Mouse (Mus musculus) left cerebral cortex, adult 9 months (tissue): ENCODE data around the gene Fgfr3.

Experiments used
- DNase-seq, 2 experiments: peaks; one replicate each; pipeline ENCODE4 v3.0.0; 2022; ENCODE audit warnings: low spot score in 2 of 2

Gene Fgfr3

DNA sequence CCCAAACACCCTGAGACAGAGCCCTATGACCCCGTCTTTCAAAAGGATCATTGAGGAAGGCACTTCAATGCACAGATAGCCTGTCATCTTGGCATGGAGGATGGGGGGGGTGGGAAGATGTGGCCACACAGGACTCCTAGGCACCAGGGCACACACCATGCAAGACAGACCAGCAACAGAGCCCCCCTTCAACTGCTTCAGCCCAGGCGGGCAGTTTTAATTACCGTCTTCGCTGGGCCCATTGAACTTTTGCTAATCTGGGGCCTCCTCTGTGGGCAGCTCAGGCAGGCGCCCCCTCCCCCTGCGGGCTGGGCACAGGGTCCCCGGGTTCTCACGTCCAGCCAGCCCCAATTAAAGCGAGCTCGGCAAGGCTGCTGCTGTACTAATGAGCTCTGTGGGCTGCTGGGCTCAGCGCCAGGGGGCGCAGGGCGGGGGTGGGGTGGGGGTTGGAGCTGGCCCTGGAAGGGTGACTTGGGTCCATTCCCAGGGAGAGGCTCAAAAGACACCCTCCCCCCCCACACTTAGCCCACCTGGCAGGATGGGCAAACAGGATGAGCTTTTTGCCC lies 23.4 kb upstream of the Fgfr3 start:
- DNase-seq = peak in 1 of 2 experiments; percentile 42

GRCm38 (mm10) chr5:33698669-33699068 lies 22.8 kb upstream of the Fgfr3 start:
- DNase-seq = no peak

GRCm38 (mm10) chr5:33700010-33700409 lies 21.5 kb upstream of the Fgfr3 start:
- DNase-seq = no peak

GRCm38 (mm10) chr5:33701832-33702231 lies 19.6 kb upstream of the Fgfr3 start:
- no peak for DNase-seq

DNA sequence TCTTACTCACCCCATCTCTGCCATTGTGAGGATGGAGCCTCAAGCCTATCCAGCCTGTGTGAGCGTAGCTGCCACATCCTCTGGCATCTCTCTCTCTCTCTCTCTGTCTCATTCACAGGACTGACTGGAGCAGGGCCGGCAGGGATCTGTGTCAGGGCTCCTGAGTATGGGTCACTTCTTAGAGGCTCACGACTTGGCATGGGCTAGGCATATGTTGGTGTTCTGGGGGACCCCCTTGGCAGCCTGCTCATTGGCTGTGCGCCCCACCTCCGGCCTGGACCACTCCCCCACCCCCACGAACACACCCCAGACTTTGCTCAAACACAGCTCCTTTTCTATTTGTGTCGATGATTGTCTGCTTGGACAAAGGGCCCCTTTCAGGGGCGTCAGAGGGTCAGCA lies 17.5 kb upstream of the Fgfr3 start:
- DNase-seq = no peak

- peak in 1 of 2 experiments; percentile 35 for DNase-seq
Measured at GRCm38 (mm10) chr5:33704945-33705611, 16.4 kb upstream of the Fgfr3 start.

DNA sequence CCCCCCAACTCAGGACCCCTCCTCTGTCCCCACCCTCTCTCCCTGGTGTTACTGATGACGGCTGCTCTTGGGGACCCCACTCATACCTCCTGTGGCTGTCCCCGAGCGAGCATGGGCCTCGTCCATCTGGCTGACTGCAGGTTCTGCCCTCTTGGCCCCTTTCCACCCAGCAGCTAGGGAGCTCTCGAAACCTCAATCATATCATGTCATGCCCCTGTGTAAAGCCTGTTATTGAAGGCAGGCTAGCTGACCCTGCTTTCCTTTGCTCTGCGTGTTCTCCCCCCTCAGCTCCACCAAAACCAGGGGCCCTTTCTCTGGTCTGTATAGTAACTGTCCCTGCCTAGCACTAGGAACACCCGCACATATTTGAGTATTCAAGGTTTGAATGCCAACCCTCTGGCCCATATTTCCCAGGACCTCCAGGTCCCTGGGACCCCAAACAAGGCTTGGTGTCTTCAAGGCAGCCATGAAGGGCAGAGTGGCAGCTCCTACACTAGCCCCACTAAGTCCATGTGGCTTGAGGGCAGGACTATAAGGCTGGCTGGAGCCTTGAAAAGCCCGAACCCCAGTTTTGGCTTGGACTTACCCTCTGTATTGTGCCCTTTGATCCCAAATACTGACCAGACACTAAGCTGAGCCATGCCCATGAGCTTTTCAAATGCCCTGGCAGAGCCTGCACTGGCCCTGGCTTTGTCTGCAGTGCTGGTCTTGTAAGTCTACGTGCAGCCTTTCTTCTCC lies 15.7 kb upstream of the Fgfr3 start:
- DNase-seq = no peak

DNA sequence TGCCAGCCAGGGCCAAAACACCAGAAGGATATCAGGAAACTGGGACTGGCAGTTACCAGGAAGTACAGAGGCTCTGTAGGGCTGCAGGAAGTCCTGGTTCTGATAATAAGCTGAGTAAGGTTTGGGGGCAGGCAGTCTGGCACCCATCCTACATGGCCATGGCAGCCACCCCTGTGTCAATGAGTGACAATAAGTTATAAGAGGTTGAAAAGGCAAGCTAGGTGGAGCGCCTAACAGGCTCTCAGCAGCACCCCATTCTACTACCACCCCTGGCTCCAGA lies 15.2 kb upstream of the Fgfr3 start:
- no peak for DNase-seq

DNA sequence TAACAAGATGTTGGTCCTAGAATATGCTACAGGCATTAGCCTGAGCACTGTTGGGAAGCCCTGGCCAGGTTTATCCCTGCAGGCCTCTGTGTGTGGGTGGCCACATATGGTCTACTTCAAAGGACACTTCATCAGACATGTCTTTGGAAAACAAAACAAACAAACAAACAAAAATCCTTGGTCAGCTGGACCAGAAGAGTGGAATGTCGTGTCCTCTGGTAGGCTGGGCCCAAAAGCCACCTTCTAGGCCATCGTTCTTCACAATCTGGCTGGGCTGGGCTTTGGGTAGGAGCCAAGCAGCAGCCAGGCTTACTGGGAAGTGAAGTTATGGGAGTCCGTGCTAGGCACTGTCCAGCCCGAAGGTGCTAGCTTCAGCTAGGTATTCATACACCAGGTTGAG lies 14.3 kb upstream of the Fgfr3 start:
- no peak for DNase-seq

DNA sequence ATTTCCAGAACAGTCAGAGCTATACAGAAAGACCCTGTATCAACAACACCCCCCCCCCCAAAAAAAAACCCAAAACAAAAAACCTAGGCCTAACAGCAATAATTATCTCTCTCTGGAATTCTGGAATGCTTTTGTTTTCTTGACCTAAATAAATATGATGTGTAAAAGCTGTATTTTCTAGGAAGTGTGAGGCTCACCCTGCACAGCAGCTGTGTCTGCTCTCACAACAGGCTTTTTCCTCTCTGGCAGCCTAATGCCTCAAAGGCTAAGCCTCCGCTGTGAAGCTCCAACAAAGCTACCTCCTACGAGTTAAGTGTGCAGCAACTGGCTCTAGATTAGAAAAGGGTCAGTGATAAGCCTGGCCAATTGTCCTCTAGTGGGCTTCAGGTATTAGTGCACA lies 12.4 kb upstream of the Fgfr3 start:
- no peak for DNase-seq

GRCm38 (mm10) chr5:33712550-33712949 lies 8.9 kb upstream of the Fgfr3 start:
- no peak for DNase-seq

DNA sequence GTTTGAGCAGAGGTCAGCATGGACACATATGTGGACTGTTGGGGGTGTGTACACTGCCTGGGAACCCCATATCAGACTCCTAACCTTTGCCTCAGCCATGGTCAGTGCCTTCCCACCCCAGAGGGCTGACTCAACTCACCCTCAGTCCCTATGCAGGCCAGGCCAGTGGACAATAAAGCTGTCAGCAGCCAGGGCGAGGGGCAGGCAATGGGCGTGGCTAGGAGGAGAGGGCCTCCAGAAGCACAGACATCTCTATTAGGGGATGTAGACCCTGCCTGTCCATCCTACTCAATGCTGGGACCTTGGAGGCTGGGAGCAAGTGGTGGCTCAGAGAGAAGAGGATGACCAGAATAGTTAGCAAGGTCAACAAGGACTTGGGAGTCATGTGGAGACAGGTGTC lies 6.3 kb upstream of the Fgfr3 start:
- no peak for DNase-seq

- no peak for DNase-seq
Measured at GRCm38 (mm10) chr5:33716467-33716866, 5.0 kb upstream of the Fgfr3 start.

DNA sequence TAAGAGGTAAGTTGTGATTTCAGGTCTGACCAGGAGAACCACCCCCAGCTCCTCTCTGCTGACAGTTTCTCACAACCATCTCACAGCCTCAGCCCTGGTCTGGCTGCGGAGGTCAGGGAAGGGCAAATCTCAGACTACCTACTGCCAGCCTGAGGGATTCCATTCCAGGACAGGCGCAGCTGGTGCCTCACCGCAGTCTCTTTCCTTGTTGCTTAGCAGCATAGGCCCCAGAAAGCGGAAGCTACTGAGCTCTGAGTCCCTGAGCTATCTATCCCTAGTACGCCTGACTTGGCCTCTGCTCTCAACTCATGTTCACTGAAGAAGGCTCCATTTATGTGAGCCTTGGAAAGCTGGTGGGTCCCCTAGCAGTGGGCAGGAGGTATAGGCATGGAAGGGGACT lies 3.0 kb upstream of the Fgfr3 start:
- no peak for DNase-seq

DNA sequence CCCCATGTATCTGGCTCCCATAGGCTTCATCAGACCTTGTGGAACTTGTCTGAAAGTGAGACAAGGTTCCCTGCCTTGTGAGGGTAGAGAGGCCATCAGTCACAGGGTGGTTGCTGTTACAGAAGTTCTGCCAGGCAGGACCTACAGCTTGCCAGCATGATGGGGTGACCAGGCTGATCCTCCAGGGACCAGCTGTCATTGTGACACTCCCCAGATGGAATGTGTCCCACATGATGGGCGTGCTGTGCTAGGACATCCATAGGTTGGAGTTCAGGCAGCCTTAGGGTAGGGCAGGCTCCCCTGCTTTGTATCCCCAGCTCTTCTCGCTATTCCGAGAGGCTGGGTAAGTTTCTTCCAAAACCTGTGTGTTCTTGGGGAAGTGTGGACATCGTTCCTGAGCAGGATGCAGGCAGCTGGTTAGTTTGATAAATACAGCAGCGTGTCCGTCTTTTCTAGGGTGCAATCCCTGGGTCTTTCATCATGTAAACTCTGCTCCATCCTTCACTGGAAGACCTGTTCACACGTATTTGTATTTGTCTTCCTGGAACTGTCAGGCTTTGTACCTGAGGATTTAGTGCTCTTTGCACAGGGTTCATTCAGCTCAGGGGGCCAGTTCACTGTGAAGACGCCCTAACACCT lies 503 bp upstream of the Fgfr3 start:
- no peak for DNase-seq

GRCm38 (mm10) chr5:33722266-33723018 lies 968 bp downstream of the Fgfr3 start:
- no peak for DNase-seq

GRCm38 (mm10) chr5:33723019-33723640 lies 1.7 kb downstream of the Fgfr3 start:
- no peak for DNase-seq

DNA sequence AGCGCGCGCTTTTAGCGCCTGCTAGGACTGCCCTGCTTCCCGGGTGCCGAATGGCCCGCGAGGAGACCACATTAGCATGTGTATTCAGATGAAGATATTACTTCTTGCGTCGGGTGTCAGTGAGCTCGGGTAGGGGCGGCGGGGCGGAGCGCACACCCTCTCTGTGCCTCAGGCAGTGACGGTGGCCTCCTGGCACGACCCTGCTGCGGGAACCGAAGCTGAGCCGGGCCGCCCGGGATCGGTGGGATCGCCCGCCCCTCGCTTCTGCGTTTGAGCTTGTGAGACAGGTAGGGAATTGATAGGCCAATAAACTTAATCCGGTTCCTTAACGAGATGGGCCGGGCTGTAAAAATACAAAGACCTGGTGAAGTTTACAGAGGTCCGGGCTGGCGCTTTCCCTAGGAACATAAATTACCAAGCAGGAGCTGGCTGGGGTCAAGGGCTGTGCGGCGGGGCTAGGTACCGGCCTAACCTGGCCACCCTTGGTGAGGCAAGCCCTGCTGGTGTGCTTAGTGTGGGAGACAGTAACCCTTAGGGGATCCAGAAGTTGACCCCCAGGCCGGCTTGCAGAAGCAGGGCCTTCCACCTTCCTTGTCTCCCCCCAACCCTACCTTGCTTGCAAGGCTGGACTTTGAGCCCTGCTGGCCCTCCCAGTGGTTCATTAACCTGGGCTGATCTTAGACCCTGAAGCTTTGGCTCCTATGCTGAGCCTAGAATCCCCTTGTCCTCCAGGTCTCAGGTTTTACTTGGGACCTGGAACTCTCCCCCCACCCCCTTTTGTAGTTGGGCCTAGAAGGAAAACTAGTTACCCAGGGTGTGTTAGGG lies 2.4 kb downstream of the Fgfr3 start:
- no peak for DNase-seq

GRCm38 (mm10) chr5:33726081-33726647 lies 4.7 kb downstream of the Fgfr3 start:
- DNase-seq = no peak

DNA sequence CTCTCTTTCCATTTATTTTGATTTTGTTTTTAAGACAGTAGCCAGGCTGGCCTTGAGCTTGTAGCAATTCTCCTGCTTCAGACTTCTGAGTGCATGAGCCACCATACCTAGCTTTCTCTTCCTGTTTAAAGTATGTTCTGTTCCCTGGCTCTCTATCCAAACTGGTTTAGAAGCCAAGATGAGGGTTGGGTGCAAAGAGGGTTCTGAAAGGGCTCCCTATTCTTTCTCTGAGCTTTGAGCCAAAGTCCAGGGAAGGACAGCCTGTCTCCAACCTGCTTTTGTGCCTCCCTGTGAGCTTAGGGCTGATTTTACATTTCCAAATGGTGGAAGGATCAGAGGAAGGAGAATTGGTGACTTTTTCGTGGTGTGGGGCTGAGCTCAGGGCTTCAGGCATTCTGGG lies 5.4 kb downstream of the Fgfr3 start:
- no peak for DNase-seq

- DNase-seq = no peak
Measured at GRCm38 (mm10) chr5:33728841-33729240, 7.4 kb downstream of the Fgfr3 start.
